Mouse (Mus musculus) kidney, adult 18-20 months (tissue): Measurements from ENCODE around the gene Gm17581.

Source experiments
- DNase-seq: peaks from one replicate; pipeline ENCODE4 v3.0.0; 2021

Gm17581 gene

GRCm38 (mm10) chr2:155687746-155688145 lies 47.9 kb downstream of the Gm17581 start:
- DNase-seq: no peak

DNA sequence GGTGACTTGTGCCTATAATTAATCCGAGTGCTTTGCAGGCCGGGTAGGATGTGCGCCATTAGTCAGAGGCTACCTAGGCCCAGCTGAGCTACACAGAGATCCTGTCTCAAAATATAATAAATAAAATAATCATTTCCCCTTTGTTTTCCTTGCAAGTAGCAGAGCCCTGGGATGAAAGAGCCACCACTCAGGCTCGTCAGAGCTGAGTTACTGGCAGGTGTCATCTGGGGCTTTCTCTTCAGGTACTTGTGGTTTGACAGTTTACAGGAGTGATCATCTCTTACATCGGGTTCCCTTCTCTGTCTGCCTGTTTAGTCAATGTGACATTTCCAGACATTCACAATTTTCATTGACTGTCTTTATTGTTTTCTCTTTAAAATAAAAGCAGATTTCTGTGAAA lies 49.1 kb downstream of the Gm17581 start:
- DNase-seq: no peak
